Mouse (Mus musculus) layer of hippocampus, adult 11-12 months (tissue): ENCODE data around the gene Slc6a8.

Experiments
- DNase-seq: peaks from one replicate; pipeline ENCODE4 v3.0.0; 2022; ENCODE audit warnings: low spot score

Gene Slc6a8

GRCm38 (mm10) chrX:73672879-73673618, at the start of gene Slc6a8:
Slc6a8 (plus strand) TSS chrX:73673150.
- peak; percentile 48 for DNase-seq

GRCm38 (mm10) chrX:73626981-73627380, 46.0 kb upstream of the Slc6a8 start:
- no peak for DNase-seq

GRCm38 (mm10) chrX:73635425-73635824, 37.5 kb upstream of the Slc6a8 start:
- DNase-seq: no peak

GRCm38 (mm10) chrX:73637415-73637814, 35.5 kb upstream of the Slc6a8 start:
- no peak for DNase-seq

- DNase-seq: no peak
Measured at GRCm38 (mm10) chrX:73639255-73639675, 33.7 kb upstream of the Slc6a8 start, which contains the start of gene Dusp9. Dusp9 (plus strand) TSS chrX:73639419.

- DNase-seq: no peak
Measured at GRCm38 (mm10) chrX:73639901-73640469, 33.0 kb upstream of the Slc6a8 start.

- DNase-seq: no peak
Measured at GRCm38 (mm10) chrX:73645121-73645520, 27.8 kb upstream of the Slc6a8 start.

- no peak for DNase-seq
Measured at GRCm38 (mm10) chrX:73650869-73651268, 22.1 kb upstream of the Slc6a8 start.

- no peak for DNase-seq
Measured at GRCm38 (mm10) chrX:73653392-73653791, 19.6 kb upstream of the Slc6a8 start.

GRCm38 (mm10) chrX:73654177-73654576, 18.8 kb upstream of the Slc6a8 start:
- DNase-seq: peak; percentile 75

GRCm38 (mm10) chrX:73655529-73655928, 17.4 kb upstream of the Slc6a8 start:
- DNase-seq: no peak

GRCm38 (mm10) chrX:73658391-73658790, 14.6 kb upstream of the Slc6a8 start:
- DNase-seq: no peak

GRCm38 (mm10) chrX:73658936-73659574, 13.9 kb upstream of the Slc6a8 start:
- peak; percentile 51 for DNase-seq

- peak; percentile 12 for DNase-seq
Measured at GRCm38 (mm10) chrX:73659575-73660283, 13.2 kb upstream of the Slc6a8 start, which contains the start of gene Pnck. Pnck (minus strand) TSS chrX:73660117.

GRCm38 (mm10) chrX:73660284-73660665, 12.7 kb upstream of the Slc6a8 start:
- DNase-seq: no peak

- no peak for DNase-seq
Measured at GRCm38 (mm10) chrX:73663143-73663542, 9.8 kb upstream of the Slc6a8 start.

GRCm38 (mm10) chrX:73672031-73672431, 919 bp upstream of the Slc6a8 start:
- peak; percentile 45 for DNase-seq

- DNase-seq: no peak
Measured at GRCm38 (mm10) chrX:73673619-73673967, 643 bp downstream of the Slc6a8 start.

- peak; percentile 47 for DNase-seq
Measured at GRCm38 (mm10) chrX:73673968-73674661, 1.2 kb downstream of the Slc6a8 start.

GRCm38 (mm10) chrX:73675231-73675630, 2.3 kb downstream of the Slc6a8 start:
- DNase-seq: no peak

GRCm38 (mm10) chrX:73676668-73677067, 3.7 kb downstream of the Slc6a8 start:
- DNase-seq: no peak

GRCm38 (mm10) chrX:73684156-73684555, 11.2 kb downstream of the Slc6a8 start:
- no peak for DNase-seq
